Mouse (Mus musculus): ENCODE results near the gene Qpctl. TPM values are rescaled to one million over a fixed set of nuclear protein-coding genes. Genes with fewer than 3 reads are reported as not detected.

Qpctl gene
- polyA plus RNA-seq, 1 experiment from 2014 or later: 9.6 TPM

DNA sequence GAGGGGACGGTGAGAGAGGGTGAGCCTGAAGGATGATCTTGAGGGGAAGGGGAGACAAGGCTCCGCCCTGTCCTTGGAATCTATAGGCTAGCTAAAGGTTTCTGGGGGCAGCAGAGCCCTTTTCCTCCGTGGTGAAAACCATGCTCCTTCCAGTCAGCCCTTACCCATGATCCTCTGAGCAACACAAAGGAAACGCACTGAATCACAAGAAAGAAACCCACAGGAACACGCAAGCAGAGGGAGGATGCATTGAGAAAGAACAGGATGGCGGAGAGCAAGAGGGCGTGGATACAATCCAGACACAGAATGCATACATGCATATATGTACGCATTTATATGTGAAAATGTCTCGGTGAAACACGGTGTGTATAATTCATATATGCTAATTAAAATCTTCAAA, 20.4 kb upstream of the Qpctl start:
- ATAC-seq (replicated peaks; ENCODE audit: extremely low read depth, insufficient read depth, low FRiP score): no peak
- Histone ChIP-seq H3K27me3 (ENCODE audit: control insufficient read depth, insufficient read depth, low read length) (no peaks in the 10 kb centered on the region), H3K4me3 (ENCODE audit: low read length) (no peak overlapping the region), H3K27ac (ENCODE audit: low read length) (peak overlapping the region; percentile 93), H3K36me3 (ENCODE audit: control insufficient read depth, insufficient read depth) (no peaks in the 10 kb centered on the region), H3K4me2 (ENCODE audit: low read depth, low read length) (no peak overlapping the region), H3K9ac (ENCODE audit: low read length) (peak overlapping the region; percentile 5; the same call in 1 of the 2 replicates), H3K4me1 (ENCODE audit: control insufficient read depth, insufficient read depth, low read length) (peaks cover 50% of the 10 kb centered on the region), H3K9me3 (replicated peaks; ENCODE audit: control insufficient read depth, low read length) (0 out of 2 replicates have a peak, but pooled peaks cover 5% of the 10 kb centered on the region)
- WGBS: 60% methylated on average over 10 of the region's 10 CpGs

GRCm38 (mm10) chr7:19166990-19167389, 17.9 kb upstream of the Qpctl start:
- ATAC-seq (replicated peaks; ENCODE audit: extremely low read depth, insufficient read depth, low FRiP score): no peak
- Histone ChIP-seq H3K4me2 (ENCODE audit: low read depth, low read length) (no peak overlapping the region), H3K27me3 (ENCODE audit: control insufficient read depth, insufficient read depth, low read length) (no peaks in the 10 kb centered on the region), H3K9me3 (replicated peaks; ENCODE audit: control insufficient read depth, low read length) (0 out of 2 replicates have a peak, but pooled peaks cover 5% of the 10 kb centered on the region), H3K4me3 (ENCODE audit: low read length) (no peak overlapping the region), H3K27ac (ENCODE audit: low read length) (peak overlapping the region; percentile 95), H3K4me1 (ENCODE audit: control insufficient read depth, insufficient read depth, low read length) (peaks cover 50% of the 10 kb centered on the region), H3K9ac (ENCODE audit: low read length) (no peak overlapping the region), H3K36me3 (ENCODE audit: control insufficient read depth, insufficient read depth) (0 out of 2 replicates have a peak, but pooled peaks cover 4% of the 10 kb centered on the region)
- 82% methylated on average over 3 of the region's 3 CpGs for WGBS

- 7% methylated on average over 14 of the region's 14 CpGs for WGBS
- Histone ChIP-seq H3K4me1 (ENCODE audit: control insufficient read depth, insufficient read depth, low read length) (peaks cover 43% of the 10 kb centered on the region), H3K9me3 (replicated peaks; ENCODE audit: control insufficient read depth, low read length) (0 out of 2 replicates have a peak, but pooled peaks cover 5% of the 10 kb centered on the region), H3K27me3 (ENCODE audit: control insufficient read depth, insufficient read depth, low read length) (no peaks in the 10 kb centered on the region), H3K27ac (ENCODE audit: low read length) (peak within 1 kb of the TSS; percentile 95), H3K4me2 (ENCODE audit: low read depth, low read length) (peak within 1 kb of the TSS; percentile 62), H3K4me3 (ENCODE audit: low read length) (peak within 1 kb of the TSS; percentile 50), H3K36me3 (ENCODE audit: control insufficient read depth, insufficient read depth) (0 out of 2 replicates have a peak, but pooled peaks cover 4% of the 10 kb centered on the region), H3K9ac (ENCODE audit: low read length) (peak within 1 kb of the TSS; percentile 75)
- peak; percentile 85 for ATAC-seq (replicated peaks; ENCODE audit: extremely low read depth, insufficient read depth, low FRiP score)
Observed at GRCm38 (mm10) chr7:19165656-19166423, 16.7 kb upstream of the Qpctl start, which contains the start of gene Gipr. Gipr (minus strand) TSS chr7:19166127.

GRCm38 (mm10) chr7:19164978-19165377, 15.9 kb upstream of the Qpctl start:
- 0 out of 2 replicates have a peak, but pooled peaks cover 4% of the 10 kb centered on the region for H3K36me3 ChIP-seq (ENCODE audit: control insufficient read depth, insufficient read depth)
- H3K9me3 ChIP-seq (replicated peaks; ENCODE audit: control insufficient read depth, low read length): 0 out of 2 replicates have a peak, but pooled peaks cover 5% of the 10 kb centered on the region
- 1% methylated on average over 13 of the region's 13 CpGs for WGBS
- H3K27ac ChIP-seq (ENCODE audit: low read length): peak overlapping the region; percentile 95
- H3K9ac ChIP-seq (ENCODE audit: low read length): peak overlapping the region; percentile 75
- peak overlapping the region; percentile 50 for H3K4me3 ChIP-seq (ENCODE audit: low read length)
- peak overlapping the region; percentile 62 for H3K4me2 ChIP-seq (ENCODE audit: low read depth, low read length)
- H3K4me1 ChIP-seq (ENCODE audit: control insufficient read depth, insufficient read depth, low read length): peaks cover 41% of the 10 kb centered on the region
- ATAC-seq (replicated peaks; ENCODE audit: extremely low read depth, insufficient read depth, low FRiP score): peak; percentile 38
- no peaks in the 10 kb centered on the region for H3K27me3 ChIP-seq (ENCODE audit: control insufficient read depth, insufficient read depth, low read length)

- WGBS: 5% methylated on average over 6 of the region's 6 CpGs
- Histone ChIP-seq H3K27ac (ENCODE audit: low read length) (no peak overlapping the region), H3K4me3 (ENCODE audit: low read length) (peak overlapping the region; percentile 50), H3K4me1 (ENCODE audit: control insufficient read depth, insufficient read depth, low read length) (peaks cover 36% of the 10 kb centered on the region), H3K4me2 (ENCODE audit: low read depth, low read length) (peak overlapping the region; percentile 62), H3K36me3 (ENCODE audit: control insufficient read depth, insufficient read depth) (0 out of 2 replicates have a peak, but pooled peaks cover 4% of the 10 kb centered on the region), H3K9me3 (replicated peaks; ENCODE audit: control insufficient read depth, low read length) (0 out of 2 replicates have a peak, but pooled peaks cover 5% of the 10 kb centered on the region), H3K9ac (ENCODE audit: low read length) (peak overlapping the region; percentile 75), H3K27me3 (ENCODE audit: control insufficient read depth, insufficient read depth, low read length) (peaks cover 6% of the 10 kb centered on the region)
- peak; percentile 8; the same call in 1 of the 2 replicates for ATAC-seq (replicated peaks; ENCODE audit: extremely low read depth, insufficient read depth, low FRiP score)
Observed at GRCm38 (mm10) chr7:19164189-19164588, 15.1 kb upstream of the Qpctl start.

GRCm38 (mm10) chr7:19163752-19164151, 14.7 kb upstream of the Qpctl start:
- H3K27me3 ChIP-seq (ENCODE audit: control insufficient read depth, insufficient read depth, low read length): peaks cover 6% of the 10 kb centered on the region
- H3K9ac ChIP-seq (ENCODE audit: low read length): 0 out of 2 replicates have a peak overlapping the region, but pooled peaks have one; percentile 3
- 35% methylated on average over 12 of the region's 12 CpGs for WGBS
- no peak overlapping the region for H3K27ac ChIP-seq (ENCODE audit: low read length)
- peak overlapping the region; percentile 62 for H3K4me2 ChIP-seq (ENCODE audit: low read depth, low read length)
- 0 out of 2 replicates have a peak, but pooled peaks cover 5% of the 10 kb centered on the region for H3K9me3 ChIP-seq (replicated peaks; ENCODE audit: control insufficient read depth, low read length)
- H3K36me3 ChIP-seq (ENCODE audit: control insufficient read depth, insufficient read depth): 0 out of 2 replicates have a peak, but pooled peaks cover 4% of the 10 kb centered on the region
- H3K4me3 ChIP-seq (ENCODE audit: low read length): peak overlapping the region; percentile 50
- no peak for ATAC-seq (replicated peaks; ENCODE audit: extremely low read depth, insufficient read depth, low FRiP score)
- H3K4me1 ChIP-seq (ENCODE audit: control insufficient read depth, insufficient read depth, low read length): peaks cover 35% of the 10 kb centered on the region

- 0 out of 2 replicates have a peak, but pooled peaks cover 5% of the 10 kb centered on the region for H3K9me3 ChIP-seq (replicated peaks; ENCODE audit: control insufficient read depth, low read length)
- no peak overlapping the region for H3K4me3 ChIP-seq (ENCODE audit: low read length)
- H3K9ac ChIP-seq (ENCODE audit: low read length): no peak overlapping the region
- H3K4me2 ChIP-seq (ENCODE audit: low read depth, low read length): no peak overlapping the region
- H3K4me1 ChIP-seq (ENCODE audit: control insufficient read depth, insufficient read depth, low read length): peaks cover 30% of the 10 kb centered on the region
- peaks cover 6% of the 10 kb centered on the region for H3K27me3 ChIP-seq (ENCODE audit: control insufficient read depth, insufficient read depth, low read length)
- 0 out of 2 replicates have a peak, but pooled peaks cover 4% of the 10 kb centered on the region for H3K36me3 ChIP-seq (ENCODE audit: control insufficient read depth, insufficient read depth)
- no peak overlapping the region for H3K27ac ChIP-seq (ENCODE audit: low read length)
- no peak for ATAC-seq (replicated peaks; ENCODE audit: extremely low read depth, insufficient read depth, low FRiP score)
- 72% methylated on average over 7 of the region's 7 CpGs for WGBS
Observed at GRCm38 (mm10) chr7:19162928-19163327, 13.8 kb upstream of the Qpctl start.

DNA sequence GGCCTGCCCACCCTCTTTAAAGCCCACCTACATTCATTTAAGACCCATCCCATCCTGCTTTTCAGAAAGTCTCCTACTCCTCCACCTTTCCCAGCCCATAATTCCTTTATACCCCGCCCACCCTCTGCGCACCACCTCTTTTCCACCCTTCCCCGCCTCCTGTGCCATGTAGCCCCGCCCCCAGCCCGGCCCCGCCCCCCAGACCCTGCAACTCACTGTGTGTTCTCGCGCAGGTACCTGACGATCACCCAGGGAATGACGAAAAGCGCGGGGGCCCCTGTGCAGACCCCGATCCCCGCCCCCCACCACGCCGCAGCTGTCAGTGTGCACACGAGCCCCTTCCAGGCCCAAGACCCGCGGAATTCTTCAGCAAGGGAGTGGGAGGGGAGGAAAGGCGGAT, 11.0 kb upstream of the Qpctl start:
- ATAC-seq (replicated peaks; ENCODE audit: extremely low read depth, insufficient read depth, low FRiP score): no peak
- Histone ChIP-seq H3K27me3 (ENCODE audit: control insufficient read depth, insufficient read depth, low read length) (peaks cover 6% of the 10 kb centered on the region), H3K9ac (ENCODE audit: low read length) (peak overlapping the region; percentile 61), H3K9me3 (replicated peaks; ENCODE audit: control insufficient read depth, low read length) (no peaks in the 10 kb centered on the region), H3K4me1 (ENCODE audit: control insufficient read depth, insufficient read depth, low read length) (peaks cover 27% of the 10 kb centered on the region), H3K36me3 (ENCODE audit: control insufficient read depth, insufficient read depth) (0 out of 2 replicates have a peak, but pooled peaks cover 4% of the 10 kb centered on the region), H3K4me2 (ENCODE audit: low read depth, low read length) (peak overlapping the region; percentile 66), H3K4me3 (ENCODE audit: low read length) (peak overlapping the region; percentile 36), H3K27ac (ENCODE audit: low read length) (no peak overlapping the region)
- under 1% methylated on average over 20 of the region's 20 CpGs for WGBS

DNA sequence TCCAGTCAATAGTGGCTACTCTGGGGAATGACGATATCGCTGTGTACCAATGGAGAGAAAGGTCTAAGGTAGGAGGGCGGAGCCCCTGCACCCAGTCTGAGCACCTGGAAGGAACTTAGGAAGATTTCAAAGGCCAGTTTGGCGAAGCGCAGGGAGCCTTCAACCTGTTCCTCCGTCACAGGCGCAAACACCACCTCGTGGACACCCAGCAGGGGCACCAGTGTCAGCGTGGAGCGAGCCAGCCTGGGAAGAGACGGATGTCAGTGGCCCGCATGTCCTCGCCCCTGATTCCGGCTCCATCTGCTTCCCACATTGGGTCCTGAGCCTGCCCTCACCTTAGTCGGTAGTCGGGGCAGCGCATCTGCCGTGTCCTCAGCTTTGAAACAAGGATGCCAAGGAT, 10.3 kb upstream of the Qpctl start:
- H3K4me1 ChIP-seq (ENCODE audit: control insufficient read depth, insufficient read depth, low read length): peaks cover 20% of the 10 kb centered on the region
- H3K4me3 ChIP-seq (ENCODE audit: low read length): no peak overlapping the region
- H3K27me3 ChIP-seq (ENCODE audit: control insufficient read depth, insufficient read depth, low read length): peaks cover 6% of the 10 kb centered on the region
- no peak overlapping the region for H3K9ac ChIP-seq (ENCODE audit: low read length)
- H3K9me3 ChIP-seq (replicated peaks; ENCODE audit: control insufficient read depth, low read length): no peaks in the 10 kb centered on the region
- 0 out of 2 replicates have a peak, but pooled peaks cover 4% of the 10 kb centered on the region for H3K36me3 ChIP-seq (ENCODE audit: control insufficient read depth, insufficient read depth)
- no peak overlapping the region for H3K27ac ChIP-seq (ENCODE audit: low read length)
- 18% methylated on average over 18 of the region's 18 CpGs for WGBS
- ATAC-seq (replicated peaks; ENCODE audit: extremely low read depth, insufficient read depth, low FRiP score): no peak
- peak overlapping the region; percentile 66; the same call in 1 of the 2 replicates for H3K4me2 ChIP-seq (ENCODE audit: low read depth, low read length)

Data from heart, embryonic 16.5 days (tissue).